Mouse (Mus musculus) activated CD4-positive, CD25-positive, alpha-beta regulatory T cell, adult 4 months (primary cell): ENCODE results near the gene Wsb2. TPM values are rescaled to one million over a fixed set of nuclear protein-coding genes. Genes with fewer than 3 reads are reported as not detected.
"Not testable (repeated sequence)": the region's sequence is repeated elsewhere in the genome, so short reads cannot be mapped to it uniquely, and the experiment has no call there.

Experiments used
- ATAC-seq: one replicate; pipeline ENCODE4 v1.8.0; 2017
- polyA plus RNA-seq, 2 experiments: library from polyadenylated mRNA; unstranded; fragments of 100-300 nt; shearing (Covaris generic); gene quantifications; one replicate each; pipeline ENCODE4 v1.2.1; 2017

Gene Wsb2
- 10 to 100 TPM; 11.0 TPM for polyA plus RNA-seq

GRCm38 (mm10) chr5:117357129-117357477 lies at the start of gene Wsb2:
TSS of gene Wsb2 (plus strand) at chr5:117357304.
- ATAC-seq: peak; percentile 47

- peak; percentile 65 for ATAC-seq
These were observed 49.4 kb upstream of the Wsb2 start for GRCm38 (mm10) chr5:117307699-117308098.

- peak; percentile 46 for ATAC-seq
These were observed 43.7 kb upstream of the Wsb2 start for GRCm38 (mm10) chr5:117313420-117313819.

GRCm38 (mm10) chr5:117313909-117314308 lies 43.2 kb upstream of the Wsb2 start:
- no peak for ATAC-seq

DNA sequence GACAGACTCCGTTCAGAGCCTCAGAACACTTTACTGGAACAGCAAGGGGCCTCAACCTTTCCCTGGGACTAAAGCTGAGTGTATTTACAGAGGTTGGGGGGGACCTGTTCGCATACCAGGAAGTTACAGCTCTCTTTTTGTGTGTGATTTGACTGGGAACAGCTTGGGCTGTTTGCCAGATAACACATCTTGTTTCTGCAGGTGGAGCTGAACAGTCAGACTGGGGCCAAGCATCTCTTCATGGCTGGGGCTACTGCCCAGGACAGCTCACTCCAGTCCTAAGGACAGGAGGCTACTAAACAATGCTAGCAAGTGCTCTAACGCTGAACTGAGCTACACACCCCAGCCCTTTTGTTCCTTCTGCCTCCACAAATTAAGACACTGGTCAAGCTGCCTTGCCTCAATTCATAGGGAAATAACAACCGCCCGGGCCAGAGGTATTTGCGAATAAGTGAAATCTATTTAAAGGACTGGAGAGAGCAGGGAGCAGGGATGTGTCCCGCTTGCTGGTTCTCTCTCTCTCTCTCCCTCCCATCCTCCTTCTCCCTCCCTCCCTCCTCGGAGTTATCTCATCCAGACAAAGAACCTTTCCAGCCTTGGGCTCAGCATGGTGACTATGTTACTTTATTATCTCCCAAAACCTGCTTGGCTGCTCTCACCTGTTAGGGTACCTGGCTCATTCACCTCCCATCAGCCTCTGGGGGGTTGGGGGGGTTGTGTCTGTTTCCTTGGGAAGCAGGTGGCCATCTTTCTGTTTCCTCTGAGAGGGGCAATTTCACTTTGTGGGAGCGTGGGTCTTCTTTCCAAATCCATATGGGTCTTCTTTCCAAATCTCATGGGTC lies 42.3 kb upstream of the Wsb2 start:
- ATAC-seq: no peak

GRCm38 (mm10) chr5:117318741-117319629 lies 38.1 kb upstream of the Wsb2 start, which contains the start of gene Vsig10:
TSS of gene Vsig10 (plus strand) at chr5:117319083.
- peak; percentile 40 for ATAC-seq

DNA sequence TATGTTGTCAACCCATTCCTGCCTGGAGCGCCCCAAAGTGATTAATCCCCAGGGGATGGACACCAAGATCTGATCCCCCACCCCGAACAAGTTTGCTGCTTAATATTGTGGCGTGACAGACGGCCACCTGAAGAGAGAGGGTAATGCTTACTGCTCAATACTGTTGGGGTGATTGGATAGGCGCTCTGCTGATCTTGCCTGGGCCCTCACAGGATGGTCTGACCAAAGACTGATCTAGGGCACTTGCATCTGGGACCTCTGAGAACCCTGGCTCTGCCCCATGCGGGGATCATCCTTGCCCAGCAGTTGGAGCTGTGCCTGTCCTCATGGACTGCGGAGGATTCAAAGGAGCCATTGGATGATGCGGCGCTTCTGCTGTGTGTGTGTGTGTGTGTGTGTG lies 33.4 kb upstream of the Wsb2 start:
- no peak for ATAC-seq

DNA sequence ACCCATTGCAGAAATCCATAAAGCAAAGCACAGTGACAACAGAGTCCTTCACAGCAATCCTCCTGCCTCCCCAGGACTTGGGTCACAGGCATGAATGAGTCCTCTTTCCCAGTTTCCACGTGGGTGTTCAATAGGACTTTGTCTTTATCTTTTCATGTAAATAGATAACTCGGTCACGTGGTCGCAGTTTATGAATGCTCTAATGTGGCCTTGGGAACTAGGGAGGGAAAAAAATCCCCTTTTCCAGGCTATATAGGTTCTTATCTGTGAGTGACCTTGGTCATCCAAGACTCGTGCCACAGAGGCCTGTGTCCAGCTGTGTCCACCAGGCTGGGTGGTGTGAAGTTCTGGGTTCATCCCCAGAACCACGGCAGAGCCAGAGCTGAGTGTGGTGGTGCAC lies 30.7 kb upstream of the Wsb2 start:
- ATAC-seq: no peak

DNA sequence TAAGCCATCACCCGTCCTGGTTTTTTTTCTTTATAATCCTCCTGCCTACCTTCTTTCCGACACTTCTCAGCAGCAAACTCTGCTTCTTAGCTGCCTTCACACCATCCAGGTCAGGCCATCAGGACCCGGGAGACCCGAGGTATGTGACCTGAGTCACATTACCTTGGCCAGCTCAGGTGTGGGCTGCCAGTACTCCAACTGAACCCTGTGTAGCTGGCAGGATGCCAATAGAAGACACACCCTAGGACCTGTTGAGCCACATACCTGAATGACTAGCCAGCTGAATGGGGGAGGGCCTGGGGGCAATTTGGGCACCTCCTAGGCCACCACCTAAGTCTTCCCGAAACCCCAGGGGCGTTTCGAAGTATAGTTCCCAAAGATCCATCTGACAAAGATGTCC lies 26.6 kb upstream of the Wsb2 start:
- ATAC-seq: no peak

GRCm38 (mm10) chr5:117337999-117338398 lies 19.1 kb upstream of the Wsb2 start:
- ATAC-seq: no peak

GRCm38 (mm10) chr5:117338503-117338902 lies 18.6 kb upstream of the Wsb2 start:
- no peak for ATAC-seq

DNA sequence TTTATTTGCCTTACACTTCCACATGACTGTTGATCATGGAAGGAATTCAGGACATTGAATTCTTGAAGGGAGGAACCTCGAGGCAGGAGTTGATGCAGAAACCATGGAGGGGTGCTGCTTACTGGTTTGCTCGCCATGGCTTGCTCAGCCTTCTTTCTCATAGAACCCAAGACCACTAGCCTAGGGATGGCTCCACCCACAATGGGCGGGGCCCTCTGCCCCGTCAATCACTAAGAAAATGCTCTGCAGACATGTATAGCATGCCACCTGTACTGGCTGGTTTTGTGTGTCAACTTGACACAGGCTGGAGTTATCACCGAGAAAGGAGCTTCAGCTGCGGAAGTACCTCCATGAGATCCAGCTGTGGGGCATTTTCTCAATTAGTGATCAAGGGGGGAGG lies 17.0 kb upstream of the Wsb2 start:
- no peak for ATAC-seq

DNA sequence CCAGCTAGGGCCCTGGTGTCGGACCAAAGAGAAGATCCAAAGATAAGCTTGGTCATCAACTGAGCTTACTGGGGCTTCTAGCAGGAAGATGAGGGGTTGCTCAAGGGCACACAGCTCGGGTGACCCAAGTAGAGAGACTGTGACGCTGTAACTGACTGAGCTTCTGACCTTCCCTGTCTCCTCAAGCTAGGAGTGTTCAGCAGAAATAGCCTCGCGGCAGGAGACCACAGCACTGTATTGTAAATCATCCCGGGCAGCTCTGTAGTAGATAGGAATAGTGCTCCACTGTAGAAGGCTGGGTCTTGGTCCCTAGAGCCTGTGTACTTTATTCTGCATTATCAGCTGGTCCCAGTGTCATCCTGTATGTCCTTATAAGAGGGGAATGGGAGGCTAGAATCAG lies 15.2 kb upstream of the Wsb2 start:
- ATAC-seq: no peak

- ATAC-seq: not testable (repeated sequence)
These were observed 12.6 kb upstream of the Wsb2 start for GRCm38 (mm10) chr5:117344496-117344895.

GRCm38 (mm10) chr5:117345432-117345976 lies 11.6 kb upstream of the Wsb2 start:
- no peak for ATAC-seq

- ATAC-seq: no peak
These were observed 10.8 kb upstream of the Wsb2 start for GRCm38 (mm10) chr5:117346281-117346680.

- ATAC-seq: no peak
These were observed 10.1 kb upstream of the Wsb2 start for GRCm38 (mm10) chr5:117347011-117347410.

- ATAC-seq: no peak
These were observed 9.3 kb upstream of the Wsb2 start for GRCm38 (mm10) chr5:117347838-117348237.

DNA sequence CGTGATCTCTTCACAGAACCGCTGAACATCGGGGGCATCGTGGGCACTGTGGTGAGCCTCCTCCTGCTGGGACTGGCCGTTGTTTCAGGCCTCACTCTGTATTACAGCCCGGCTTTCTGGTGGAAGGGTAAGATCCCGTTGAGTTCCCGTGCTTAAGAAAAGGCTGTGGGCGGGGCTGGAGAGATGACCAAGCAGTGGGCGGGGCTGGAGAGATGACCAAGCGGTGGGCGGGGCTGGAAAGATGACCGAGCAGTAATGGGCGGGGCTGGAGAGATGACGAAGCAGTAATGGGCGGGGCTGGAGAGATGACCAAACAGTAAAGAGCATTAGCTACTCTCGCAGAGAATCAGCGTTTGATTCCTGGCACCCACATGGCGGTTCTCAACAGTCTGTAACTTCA lies 8.8 kb upstream of the Wsb2 start:
- ATAC-seq: no peak

GRCm38 (mm10) chr5:117354121-117354520 lies 3.0 kb upstream of the Wsb2 start:
- no peak for ATAC-seq

GRCm38 (mm10) chr5:117355648-117356303 lies 1.3 kb upstream of the Wsb2 start:
- peak; percentile 17 for ATAC-seq

DNA sequence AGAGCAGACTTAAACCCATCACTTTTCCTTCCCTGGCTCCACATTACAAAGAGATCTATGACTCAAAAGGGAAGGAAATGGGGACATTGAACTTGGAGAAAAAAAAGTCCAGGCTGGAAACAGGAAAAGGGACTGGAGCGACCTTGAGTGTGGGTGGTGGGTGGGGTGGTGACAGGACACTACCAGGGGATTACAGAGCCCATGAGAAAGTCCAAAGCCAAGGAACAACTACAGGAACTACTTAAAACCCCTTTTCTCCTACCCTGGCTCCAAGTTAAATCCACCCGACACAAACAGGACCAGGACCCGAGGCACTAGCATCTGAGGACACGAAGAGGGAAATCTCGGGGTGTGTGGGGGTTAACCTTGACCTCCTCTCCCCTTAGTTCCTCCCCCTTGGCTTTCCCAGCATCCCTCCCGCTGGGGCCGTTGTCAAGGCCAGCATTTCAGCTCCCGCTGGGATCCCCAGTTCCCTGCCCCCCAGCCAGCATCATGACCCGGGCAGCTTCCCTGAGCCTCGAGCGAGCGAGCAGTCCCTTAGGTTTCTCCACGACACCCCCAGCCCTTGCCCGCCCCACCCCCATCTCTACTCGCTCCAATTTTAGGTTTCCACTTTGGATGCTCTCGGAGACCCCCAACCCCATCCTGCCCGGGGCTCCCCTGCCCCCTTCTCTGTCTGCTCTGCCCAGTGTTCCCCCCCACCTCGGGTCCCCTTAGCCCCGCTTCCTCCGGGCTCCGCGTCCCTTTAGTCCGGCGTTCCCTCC lies 557 bp upstream of the Wsb2 start:
- ATAC-seq: no peak
